Mouse (Mus musculus) kidney, embryonic 15.5 days (tissue): Measurements from ENCODE around the gene 0610040J01Rik. TPM values are rescaled to one million over a fixed set of nuclear protein-coding genes. Genes with fewer than 3 reads are reported as not detected.

Experiments used
- ATAC-seq: fragments of 200-750 bp; cut with Nextera tagmentation; replicated peaks from 2 replicates; pipeline ENCODE4 v1.8.0; 2017; ENCODE audit warnings: moderate TSS enrichment; ENCODE audit not compliant: low FRiP score
- H3K27ac ChIP-seq: fragments of 300-500 bp; sonication (generic); 2 replicates; pipeline ENCODE4 v1.5.1; 2015; ENCODE audit warnings: mild to moderate bottlenecking, inconsistent platforms
- H3K27me3 ChIP-seq: fragments of 300-500 bp; sonication (generic); 2 replicates; pipeline ENCODE4 v1.6.1; 2015; ENCODE audit warnings: inconsistent platforms
- H3K36me3 ChIP-seq: fragments of 300-500 bp; sonication (generic); 2 replicates; pipeline ENCODE4 v1.6.1; 2015; ENCODE audit warnings: inconsistent platforms
- H3K4me1 ChIP-seq: fragments of 300-500 bp; sonication (generic); 2 replicates; pipeline ENCODE4 v1.6.1; 2015; ENCODE audit warnings: inconsistent platforms
- H3K4me2 ChIP-seq: fragments of 300-500 bp; sonication (generic); 2 replicates; pipeline ENCODE4 v1.6.1; 2015; ENCODE audit warnings: moderate library complexity, mild to moderate bottlenecking, inconsistent platforms
- H3K4me3 ChIP-seq: fragments of 300-500 bp; sonication (generic); replicated peaks from 2 replicates; pipeline ENCODE4 v1.5.1; 2015; ENCODE audit warnings: mild to moderate bottlenecking, inconsistent platforms
- H3K9ac ChIP-seq: fragments of 300-500 bp; sonication (generic); 2 replicates; pipeline ENCODE4 v1.6.1; 2015; ENCODE audit warnings: mild to moderate bottlenecking, inconsistent platforms
- H3K9me3 ChIP-seq: fragments of 300-500 bp; sonication (generic); replicated peaks from 2 replicates; pipeline ENCODE4 v1.6.1; 2016; ENCODE audit warnings: inconsistent platforms
- WGBS: fragments of 180-500 bp; shearing (Covaris S2); methylation state at CpG from one replicate; pipeline ENCODE4 v1.1.7; 2015; ENCODE audit warnings: mixed read lengths; 5-methylcytosine and 5-hydroxymethylcytosine counted together
- polyA plus RNA-seq: library from polyadenylated mRNA; unstranded; fragments of >200 nt; fragmentation: Nextera tagmentation; extraction: Ambion mirVana; gene quantifications from 2 replicates; pipeline ENCODE4 v1.2.1, GENCODE M21; 2015

The 0610040J01Rik gene
- polyA plus RNA-seq: 48.8 and 51.9 TPM in 2 replicates

DNA sequence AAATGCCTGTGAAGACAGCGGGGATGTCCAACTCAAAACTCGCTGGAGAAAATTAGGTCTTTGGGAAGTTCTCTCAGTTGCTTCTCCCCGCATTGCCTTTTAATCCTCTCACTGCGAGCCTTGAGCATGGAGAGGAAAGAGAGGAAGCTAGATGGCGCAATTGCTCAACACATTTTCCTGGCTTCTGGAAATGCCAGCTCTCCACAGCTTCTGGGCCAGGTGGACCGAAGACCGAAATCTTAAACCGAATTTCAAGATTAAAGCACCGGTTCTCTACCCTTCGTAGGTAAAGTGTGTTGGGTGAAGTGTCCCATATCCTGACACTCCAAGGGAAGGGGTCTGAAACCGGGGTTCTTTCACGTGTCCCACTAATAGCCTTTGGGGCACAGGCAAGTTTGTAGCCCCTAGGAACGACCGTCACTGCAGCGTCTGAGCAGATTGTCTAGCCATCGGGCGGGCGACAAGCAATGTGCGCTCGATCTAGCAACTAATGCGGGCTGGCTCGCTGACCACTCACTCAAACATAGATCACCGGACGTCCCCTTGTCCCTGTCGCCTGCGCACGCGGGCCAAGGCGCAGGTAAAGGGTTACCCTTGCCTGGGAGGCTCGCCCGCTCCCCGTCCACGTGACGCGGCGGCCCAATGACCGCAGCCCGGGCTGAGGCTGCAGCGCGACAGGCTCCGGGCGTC, at the start of gene 0610040J01Rik:
Gene 0610040J01Rik, plus strand, starts transcription at position 545 of the 690 bp plus-strand sequence.
- Histone ChIP-seq H3K27me3 (no peaks in the 10 kb centered on the region), H3K4me2 (peak within 1 kb of the TSS; percentile 94), H3K4me1 (0 out of 2 replicates have a peak, but pooled peaks cover 6% of the 10 kb centered on the region), H3K27ac (peak within 1 kb of the TSS; percentile 76), H3K36me3 (no peaks in the 10 kb centered on the region), H3K9me3 (no peaks in the 10 kb centered on the region), H3K9ac (peak within 1 kb of the TSS; percentile 55), H3K4me3 (peak within 1 kb of the TSS; percentile 58)
- WGBS: 3% methylated on average over 42 of the region's 42 CpGs
- peak; percentile 92 for ATAC-seq

DNA sequence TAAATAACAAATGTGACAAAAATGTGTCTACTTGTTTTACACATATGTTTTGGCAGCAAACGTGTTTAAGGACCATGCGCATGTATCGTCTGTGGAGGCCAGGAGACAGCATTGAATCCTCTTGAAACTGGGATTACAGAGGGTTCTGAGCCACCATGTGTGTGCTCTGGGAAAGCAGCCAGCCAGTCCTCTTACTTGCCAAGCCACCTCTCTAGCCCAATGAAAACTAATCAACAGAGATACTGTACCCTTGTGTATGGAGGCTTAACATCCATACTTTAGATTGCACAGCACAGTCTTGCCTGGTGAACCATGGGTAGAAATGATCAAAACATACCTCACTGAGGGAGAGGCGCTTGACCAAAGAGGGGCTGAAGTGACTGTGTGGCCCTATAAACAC, 46.3 kb upstream of the 0610040J01Rik start:
- ATAC-seq: 0 out of 2 replicates have a peak, but pooled peaks have one; percentile 15
- Histone ChIP-seq H3K27me3 (no peaks in the 10 kb centered on the region), H3K4me1 (no peaks in the 10 kb centered on the region), H3K4me2 (no peak overlapping the region), H3K9me3 (no peaks in the 10 kb centered on the region), H3K36me3 (no peaks in the 10 kb centered on the region), H3K9ac (no peak overlapping the region), H3K4me3 (no peak overlapping the region), H3K27ac (no peak overlapping the region)
- WGBS: 95% methylated on average over 4 of the region's 4 CpGs

DNA sequence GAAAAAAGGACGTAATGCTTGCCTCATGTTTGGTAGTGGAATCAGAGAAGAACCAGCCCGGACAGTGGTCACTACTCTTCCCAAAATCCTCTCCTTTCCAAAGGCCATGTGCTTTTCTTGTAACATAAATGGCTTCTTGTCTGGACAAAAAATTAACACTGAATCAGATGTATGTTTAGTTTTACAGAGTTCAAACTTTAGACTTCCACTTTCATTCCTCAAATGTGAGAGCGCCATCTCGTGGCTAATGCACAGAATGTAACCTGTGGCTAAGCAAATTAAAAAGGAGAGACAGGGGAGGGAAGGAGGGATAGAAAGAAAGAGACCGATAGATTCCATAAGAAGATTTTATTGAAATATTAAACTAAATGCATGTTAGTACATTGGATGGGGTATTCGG, 45.4 kb upstream of the 0610040J01Rik start:
- Histone ChIP-seq H3K4me1 (no peaks in the 10 kb centered on the region), H3K27ac (no peak overlapping the region), H3K9me3 (no peaks in the 10 kb centered on the region), H3K4me3 (no peak overlapping the region), H3K9ac (no peak overlapping the region), H3K27me3 (no peaks in the 10 kb centered on the region), H3K36me3 (no peaks in the 10 kb centered on the region), H3K4me2 (no peak overlapping the region)
- WGBS: 45% methylated on average over 6 of the region's 6 CpGs
- no peak for ATAC-seq

DNA sequence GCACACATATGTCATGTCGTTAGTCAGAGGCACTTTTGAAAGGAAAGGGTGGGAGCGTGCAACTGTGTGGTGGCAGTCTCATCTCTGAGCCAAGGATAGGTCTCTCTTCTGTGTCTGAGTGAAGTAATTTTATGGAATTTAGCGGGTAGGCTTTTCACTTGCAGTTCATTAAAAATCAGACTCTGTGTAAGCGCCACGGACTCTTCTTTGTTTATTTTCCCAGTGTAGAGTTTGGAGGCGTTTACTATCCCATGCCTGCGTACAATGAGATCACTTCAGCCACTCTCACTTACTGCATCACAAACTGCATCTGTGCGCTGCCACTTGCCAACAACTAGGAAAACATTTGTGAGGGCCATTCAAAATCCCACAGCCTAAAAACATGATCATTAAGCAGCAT, 44.7 kb upstream of the 0610040J01Rik start:
- no peak for ATAC-seq
- Histone ChIP-seq H3K9me3 (no peaks in the 10 kb centered on the region), H3K9ac (no peak overlapping the region), H3K4me3 (no peak overlapping the region), H3K4me2 (no peak overlapping the region), H3K27ac (no peak overlapping the region), H3K4me1 (no peaks in the 10 kb centered on the region), H3K27me3 (no peaks in the 10 kb centered on the region), H3K36me3 (no peaks in the 10 kb centered on the region)
- 73% methylated on average over 8 of the region's 8 CpGs for WGBS

DNA sequence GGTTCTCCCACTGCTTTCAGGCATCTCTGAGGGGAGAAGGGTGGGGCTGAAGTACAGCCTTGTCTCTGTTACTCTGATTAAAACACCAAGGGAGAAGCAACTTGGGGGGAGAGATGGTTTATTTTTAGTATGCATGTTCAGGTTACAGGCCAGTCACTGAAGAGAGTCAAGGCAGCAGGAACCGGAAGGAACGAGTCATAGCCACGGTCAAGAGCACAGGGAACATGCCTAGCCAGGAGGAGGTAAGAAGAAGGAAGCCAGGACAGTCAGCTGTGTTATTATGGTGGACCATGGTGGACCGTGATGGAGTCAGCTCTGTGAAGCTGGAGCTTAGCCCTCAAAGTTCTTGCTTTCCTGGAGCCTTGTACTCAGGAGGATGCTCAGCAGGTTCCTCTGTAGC, 43.9 kb upstream of the 0610040J01Rik start:
- Histone ChIP-seq H3K9me3 (no peaks in the 10 kb centered on the region), H3K4me1 (no peaks in the 10 kb centered on the region), H3K36me3 (no peaks in the 10 kb centered on the region), H3K4me2 (no peak overlapping the region), H3K27ac (no peak overlapping the region), H3K27me3 (no peaks in the 10 kb centered on the region), H3K4me3 (no peak overlapping the region), H3K9ac (no peak overlapping the region)
- WGBS: 68% methylated on average over 4 of the region's 4 CpGs
- ATAC-seq: no peak

DNA sequence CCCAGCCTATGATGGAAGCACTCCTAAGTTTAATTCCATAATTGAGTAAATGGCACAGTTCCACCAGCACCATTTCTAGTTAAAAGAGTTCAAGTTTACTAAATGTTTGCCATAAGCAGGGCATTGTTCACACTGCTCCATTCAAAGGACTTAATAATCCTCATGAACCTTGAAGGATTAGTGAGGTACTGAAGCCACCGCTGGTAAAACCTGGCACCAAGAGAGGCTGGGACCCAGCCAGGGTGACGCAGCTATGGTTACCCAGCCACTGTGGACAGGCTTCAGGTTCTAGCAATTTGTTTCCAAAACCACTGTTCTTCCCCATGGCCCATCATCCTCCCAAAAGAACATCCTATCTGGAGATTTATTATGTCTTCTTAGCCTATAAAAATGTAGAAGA, 39.2 kb upstream of the 0610040J01Rik start:
- Histone ChIP-seq H3K4me3 (no peak overlapping the region), H3K27me3 (no peaks in the 10 kb centered on the region), H3K9me3 (no peaks in the 10 kb centered on the region), H3K4me1 (no peaks in the 10 kb centered on the region), H3K9ac (no peak overlapping the region), H3K4me2 (no peak overlapping the region), H3K27ac (no peak overlapping the region), H3K36me3 (no peaks in the 10 kb centered on the region)
- no peak for ATAC-seq
- 84% methylated on average over 2 of the region's 2 CpGs for WGBS

DNA sequence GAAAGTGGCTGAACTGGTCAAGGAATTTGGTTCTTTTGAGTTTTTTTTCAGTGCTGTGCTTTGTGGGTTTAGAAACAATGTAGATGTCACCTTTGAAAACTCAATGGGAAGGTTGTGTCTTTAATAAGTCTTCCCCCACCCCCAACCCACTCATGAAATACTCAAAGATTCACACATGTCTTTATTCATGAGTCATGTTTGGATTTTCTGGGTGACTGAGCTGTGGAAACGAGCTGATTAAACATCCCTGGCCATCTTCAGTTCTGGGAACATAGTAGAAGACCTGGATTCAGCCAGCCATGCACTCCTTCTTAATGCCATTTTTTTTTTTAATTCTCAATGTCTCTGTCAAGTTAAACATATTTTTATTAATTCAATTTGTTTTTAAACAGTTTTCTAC, 38.6 kb upstream of the 0610040J01Rik start:
- Histone ChIP-seq H3K27ac (no peak overlapping the region), H3K9ac (no peak overlapping the region), H3K27me3 (no peaks in the 10 kb centered on the region), H3K9me3 (no peaks in the 10 kb centered on the region), H3K4me2 (no peak overlapping the region), H3K36me3 (no peaks in the 10 kb centered on the region), H3K4me3 (no peak overlapping the region), H3K4me1 (no peaks in the 10 kb centered on the region)
- no peak for ATAC-seq
- WGBS: 48% methylated on average over 1 of the region's 1 CpGs

DNA sequence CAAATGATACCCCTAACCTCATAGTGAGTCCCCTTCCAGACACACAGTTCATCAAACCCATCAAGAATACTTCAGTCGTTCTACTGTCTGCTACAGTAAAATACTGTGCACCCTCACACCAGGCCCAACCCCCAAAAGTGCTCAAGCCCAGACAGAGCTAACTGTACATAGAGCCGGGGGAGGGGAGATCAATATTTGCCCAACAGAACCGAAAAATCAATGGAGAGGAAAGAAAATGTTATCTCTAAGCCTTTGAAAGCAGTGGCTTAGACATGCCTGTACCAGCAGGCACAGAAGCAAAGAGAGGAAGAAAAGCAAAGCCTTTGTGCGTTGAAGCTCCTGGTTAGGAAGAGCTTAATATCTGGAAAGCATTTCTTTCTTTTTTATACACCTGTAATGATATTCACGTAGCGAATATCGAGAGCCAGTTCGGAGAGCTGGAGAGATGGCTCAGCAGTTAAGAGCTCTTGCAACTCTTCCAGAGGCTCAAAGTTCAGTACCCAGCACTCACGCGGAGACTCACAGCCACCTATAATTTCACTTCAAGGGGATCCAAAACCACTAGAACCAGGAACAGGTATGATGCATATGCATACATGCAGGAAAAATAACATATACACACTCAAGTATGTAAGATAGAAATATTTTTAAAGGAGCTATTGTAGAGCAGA, 23.9 kb upstream of the 0610040J01Rik start:
- Histone ChIP-seq H3K9me3 (no peaks in the 10 kb centered on the region), H3K4me2 (no peak overlapping the region), H3K36me3 (no peaks in the 10 kb centered on the region), H3K27ac (no peak overlapping the region), H3K27me3 (no peaks in the 10 kb centered on the region), H3K9ac (no peak overlapping the region), H3K4me1 (no peaks in the 10 kb centered on the region), H3K4me3 (no peak overlapping the region)
- 88% methylated on average over 10 of the region's 10 CpGs for WGBS
- no peak for ATAC-seq

DNA sequence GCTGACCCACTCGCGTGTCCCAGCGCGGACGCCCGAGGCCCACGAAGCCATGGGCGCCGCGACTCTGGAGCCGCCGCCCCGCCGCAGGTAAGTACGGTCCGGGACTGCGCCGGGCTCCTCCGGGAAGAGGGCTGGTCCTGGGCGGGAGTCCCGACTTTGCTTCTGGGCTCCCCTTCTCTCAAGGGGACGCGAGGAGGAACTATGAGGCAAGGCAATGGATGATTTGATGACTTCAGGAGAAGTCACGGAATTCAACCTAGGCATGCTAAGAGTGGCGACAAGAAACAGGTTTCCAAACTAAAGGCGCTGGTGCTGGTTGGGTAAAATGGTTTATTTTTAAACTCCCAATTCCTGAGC, 324 bp downstream of the 0610040J01Rik start:
- Histone ChIP-seq H3K4me1 (peaks cover 9% of the 10 kb centered on the region), H3K4me3 (peak overlapping the region; percentile 58), H3K27me3 (no peaks in the 10 kb centered on the region), H3K27ac (peak overlapping the region; percentile 76), H3K9ac (peak overlapping the region; percentile 55), H3K36me3 (no peaks in the 10 kb centered on the region), H3K4me2 (peak overlapping the region; percentile 94), H3K9me3 (no peaks in the 10 kb centered on the region)
- WGBS: under 1% methylated on average over 21 of the region's 26 CpGs
- no peak for ATAC-seq

DNA sequence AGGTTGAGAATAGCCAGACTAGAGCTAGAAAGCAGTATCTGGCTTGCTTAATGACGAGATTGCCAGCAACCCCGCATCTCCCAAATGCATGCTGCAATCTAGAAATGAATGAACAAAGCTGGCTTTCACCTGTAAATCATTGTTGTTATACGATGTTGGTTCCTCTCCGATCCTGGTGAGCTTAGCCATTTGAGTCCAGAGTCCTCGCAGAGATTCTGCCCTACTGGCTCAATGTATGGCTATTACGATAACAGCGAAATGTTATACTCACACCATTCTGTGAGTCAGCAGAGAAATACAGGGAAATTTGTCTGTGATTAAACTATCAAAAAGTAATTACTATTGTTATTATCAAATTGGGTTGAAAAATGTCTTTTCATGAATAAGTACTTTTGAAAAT, 4.5 kb downstream of the 0610040J01Rik start:
- no peak overlapping the region for H3K9ac ChIP-seq
- ATAC-seq: no peak
- H3K4me1 ChIP-seq: peaks cover 32% of the 10 kb centered on the region
- H3K27ac ChIP-seq: no peak overlapping the region
- no peak overlapping the region for H3K4me2 ChIP-seq
- no peaks in the 10 kb centered on the region for H3K36me3 ChIP-seq
- no peaks in the 10 kb centered on the region for H3K9me3 ChIP-seq
- no peaks in the 10 kb centered on the region for H3K27me3 ChIP-seq
- H3K4me3 ChIP-seq: no peak overlapping the region
- WGBS: 69% methylated on average over 7 of the region's 7 CpGs

DNA sequence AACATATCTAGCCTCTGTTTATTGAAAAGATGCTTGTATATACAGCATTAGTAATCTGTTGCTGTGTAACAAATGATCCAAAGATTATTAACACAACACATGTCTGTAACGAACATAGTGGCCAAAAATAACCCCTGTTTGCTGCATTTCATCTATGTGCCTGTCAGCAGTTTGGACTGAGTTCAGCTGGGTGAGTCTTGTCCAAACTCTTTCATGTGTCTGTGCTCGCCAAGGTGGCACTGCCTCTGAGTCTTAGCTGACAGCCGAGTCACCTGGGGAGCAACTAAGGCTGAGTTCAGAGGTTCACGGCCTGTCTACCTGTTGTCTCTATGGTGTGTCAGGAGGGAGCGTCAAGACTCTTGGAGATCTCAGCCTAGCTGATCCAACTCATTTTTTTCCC, 5.1 kb downstream of the 0610040J01Rik start:
- ATAC-seq: no peak
- Histone ChIP-seq H3K4me1 (peaks cover 36% of the 10 kb centered on the region), H3K9me3 (no peaks in the 10 kb centered on the region), H3K36me3 (no peaks in the 10 kb centered on the region), H3K27me3 (no peaks in the 10 kb centered on the region), H3K27ac (no peak overlapping the region), H3K9ac (no peak overlapping the region), H3K4me3 (no peak overlapping the region), H3K4me2 (no peak overlapping the region)
- 67% methylated on average over 5 of the region's 5 CpGs for WGBS

DNA sequence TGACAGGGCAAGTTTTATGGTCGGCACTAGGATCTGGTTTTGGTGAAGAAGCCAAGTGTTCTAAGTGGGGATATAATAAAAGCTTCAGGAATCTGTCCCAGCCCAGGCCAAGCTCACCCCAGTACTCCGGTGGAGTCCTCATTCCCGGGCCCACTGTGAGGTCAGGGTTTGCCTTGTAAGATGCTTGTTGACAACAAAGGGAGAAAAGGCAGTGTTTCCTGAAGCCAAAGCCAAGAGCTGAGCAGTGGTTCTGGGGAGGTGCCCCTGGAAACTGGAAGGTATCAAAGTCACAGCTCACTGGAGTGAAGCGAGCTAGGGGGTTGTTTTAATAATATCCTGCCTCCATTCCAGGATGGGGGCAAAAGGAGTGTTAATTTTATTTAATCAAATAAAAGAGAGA, 6.8 kb downstream of the 0610040J01Rik start:
- H3K27me3 ChIP-seq: no peaks in the 10 kb centered on the region
- H3K9me3 ChIP-seq: no peaks in the 10 kb centered on the region
- 11% methylated on average over 4 of the region's 4 CpGs for WGBS
- no peak overlapping the region for H3K9ac ChIP-seq
- no peaks in the 10 kb centered on the region for H3K36me3 ChIP-seq
- ATAC-seq: peak; percentile 79
- peaks cover 42% of the 10 kb centered on the region for H3K4me1 ChIP-seq
- H3K4me3 ChIP-seq: no peak overlapping the region
- H3K27ac ChIP-seq: peak overlapping the region; percentile 85
- no peak overlapping the region for H3K4me2 ChIP-seq
